Mouse (Mus musculus) gonadal fat pad, adult 2 months (tissue): ENCODE results near the gene Tspan12. TPM values are rescaled to one million over a fixed set of nuclear protein-coding genes. Genes with fewer than 3 reads are reported as not detected.

Experiments used
- DNase-seq: peaks from one replicate; pipeline ENCODE4 v3.0.0-alpha.2; 2012; ENCODE audit warnings: low read depth
- polyA plus RNA-seq: library from polyadenylated mRNA; depleted of rRNA; stranded (reverse); fragments of >200 nt; gene quantifications from 2 replicates; pipeline ENCODE4 v1.2.3, GENCODE M21; 2012; rRNA removed

Gene Tspan12
- polyA plus RNA-seq, 1 experiment: 45.2 TPM

- DNase-seq: no peak
Measured at GRCm38 (mm10) chr6:21769447-21769809, 82.9 kb downstream of the Tspan12 start.

- no peak for DNase-seq
Measured at GRCm38 (mm10) chr6:21768745-21769446, 83.4 kb downstream of the Tspan12 start.

GRCm38 (mm10) chr6:21767787-21768221, 84.5 kb downstream of the Tspan12 start:
- DNase-seq: no peak

GRCm38 (mm10) chr6:21747536-21747935, 104.8 kb downstream of the Tspan12 start:
- DNase-seq: no peak

- no peak for DNase-seq
Measured at GRCm38 (mm10) chr6:21744615-21745266, 107.6 kb downstream of the Tspan12 start.

- no peak for DNase-seq
Measured at GRCm38 (mm10) chr6:21740606-21741005, 111.7 kb downstream of the Tspan12 start.

GRCm38 (mm10) chr6:21722238-21722637, 130.1 kb downstream of the Tspan12 start:
- no peak for DNase-seq

Other genes starting within 250 kb of the Tspan12 start
- 8.1 and 8.7 TPM in 2 replicates for gene Ing3, start 97.1 kb upstream of the Tspan12 start, polyA plus RNA-seq
- 30.7 and 31.6 TPM in 2 replicates for gene Cped1, start 133.4 kb upstream of the Tspan12 start, polyA plus RNA-seq